Mouse (Mus musculus): ENCODE measurements around the gene Faf1.
A peak's percentile ranks its signal among the peaks of the same experiment; 100 is the strongest.

Faf1 gene

DNA sequence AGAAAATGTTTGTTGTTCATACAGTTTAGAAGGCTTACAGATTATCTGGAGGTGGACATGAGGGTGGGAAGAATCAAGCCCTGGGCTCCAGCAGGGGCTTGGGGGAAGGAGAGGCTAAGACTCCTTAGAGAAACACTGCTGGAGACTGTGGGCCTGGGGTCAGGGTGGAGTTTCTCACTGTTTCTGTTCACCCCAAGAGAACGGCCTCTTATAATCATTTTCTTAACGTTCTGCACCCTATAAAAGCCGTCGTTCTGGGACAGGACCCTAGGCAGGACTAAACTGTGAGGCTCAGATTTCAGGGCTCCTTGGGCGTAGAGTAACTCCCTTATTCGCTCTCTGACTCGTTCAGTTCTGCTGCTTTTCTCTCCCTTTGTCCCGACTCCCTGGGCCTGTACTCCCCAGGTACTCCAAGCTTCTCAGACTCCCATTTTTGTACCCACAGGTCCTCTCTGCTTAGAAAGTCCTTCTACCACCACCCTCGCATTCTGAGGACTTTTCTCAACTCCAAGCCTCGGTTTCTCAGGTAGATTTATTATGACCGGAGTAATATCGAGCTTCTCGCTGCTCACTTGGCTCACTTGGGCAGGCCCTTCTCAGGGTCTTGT lies 310.5 kb downstream of the Faf1 start:
- TF ChIP-seq CTCF (conservative IDR thresholded peaks at IDR 0.05; ENCODE audit: low read length) (no peak), NANOG (IDR thresholded peaks at IDR 0.05; ENCODE audit: borderline replicate concordance, low read length) (no peak), POU5F1 (IDR thresholded peaks at IDR 0.05; ENCODE audit: borderline replicate concordance, low read length) (no peak)
- no peaks in the 10 kb centered on the region for H3K9me3 ChIP-seq (ENCODE audit: low read length)
- H3K4me3 ChIP-seq (replicated peaks; ENCODE audit: low read length): no peak overlapping the region
- peaks cover 72% of the 10 kb centered on the region for H3K27me3 ChIP-seq (ENCODE audit: insufficient read depth, low read length)
- peaks cover 35% of the 10 kb centered on the region for H3K4me1 ChIP-seq (replicated peaks; ENCODE audit: low read depth, low read length)
- no peaks in the 10 kb centered on the region for H3K36me3 ChIP-seq (ENCODE audit: insufficient read depth, low read length)

DNA sequence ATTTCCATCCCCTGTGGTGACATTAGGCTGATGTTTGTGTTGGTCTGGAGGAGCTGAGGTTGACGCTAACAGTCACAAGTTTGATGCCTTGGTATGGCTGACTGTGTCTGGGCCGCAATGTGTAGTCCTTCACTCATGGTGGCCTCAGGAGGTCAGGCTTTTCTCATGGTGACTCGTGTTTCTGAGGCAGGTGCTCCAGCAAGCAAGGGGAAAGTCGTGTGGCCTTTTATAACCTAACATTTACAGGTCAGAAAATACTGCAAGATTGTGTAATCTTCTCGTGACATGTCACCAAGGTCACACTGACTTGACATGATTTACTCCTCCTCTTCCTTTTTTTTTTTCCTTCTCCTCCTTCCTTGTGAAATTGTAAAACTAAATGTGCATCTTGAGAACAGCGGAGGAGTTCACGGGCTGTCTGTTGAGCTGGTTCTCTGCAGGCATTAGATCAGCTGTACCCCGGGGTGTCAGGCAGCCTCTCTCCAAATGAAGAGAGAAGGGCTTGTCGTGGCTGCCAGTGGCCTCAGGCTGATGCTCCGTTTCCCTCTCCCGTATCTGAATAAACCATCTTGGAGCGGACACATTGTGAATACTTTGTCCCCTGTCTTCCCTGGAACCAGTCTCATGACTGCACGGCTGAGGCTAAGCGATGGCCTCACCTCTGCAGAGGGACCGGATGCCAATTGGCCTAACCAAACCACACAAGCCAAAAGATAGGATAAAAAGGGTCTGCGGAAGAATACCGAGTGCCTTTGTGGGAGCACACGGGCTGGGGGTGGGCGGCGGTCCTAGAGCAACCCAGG lies 311.4 kb downstream of the Faf1 start:
- Histone ChIP-seq H3K36me3 (ENCODE audit: insufficient read depth, low read length) (no peaks in the 10 kb centered on the region), H3K4me1 (replicated peaks; ENCODE audit: low read depth, low read length) (peaks cover 35% of the 10 kb centered on the region), H3K4me3 (replicated peaks; ENCODE audit: low read length) (0 out of 2 replicates have a peak overlapping the region, but pooled peaks have one; percentile 30), H3K27me3 (ENCODE audit: insufficient read depth, low read length) (peaks cover 68% of the 10 kb centered on the region), H3K9me3 (ENCODE audit: low read length) (no peaks in the 10 kb centered on the region)
- TF ChIP-seq POU5F1 (IDR thresholded peaks at IDR 0.05; ENCODE audit: borderline replicate concordance, low read length): no peak
- no peak for TF ChIP-seq NANOG (IDR thresholded peaks at IDR 0.05; ENCODE audit: borderline replicate concordance, low read length)
- TF ChIP-seq CTCF (conservative IDR thresholded peaks at IDR 0.05; ENCODE audit: low read length): no peak

DNA sequence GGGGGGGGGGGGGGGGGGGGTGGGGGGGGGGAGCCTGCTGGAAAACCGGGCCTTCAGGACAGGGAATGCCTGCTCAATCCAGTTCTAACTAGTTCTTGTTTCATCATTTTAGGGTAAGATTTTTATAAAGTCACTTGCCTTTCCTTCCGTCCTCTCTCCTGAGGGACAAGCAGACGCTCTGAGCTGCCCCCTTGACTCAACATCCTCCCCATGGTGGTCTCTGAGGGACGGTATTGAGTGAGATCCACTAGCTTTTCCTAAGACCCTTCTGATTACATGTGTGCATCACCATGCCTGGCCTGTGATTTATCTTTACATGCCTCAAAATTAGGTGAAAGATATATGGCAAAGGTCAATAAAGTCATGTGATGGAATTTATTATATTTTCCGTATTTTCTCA lies 312.0 kb downstream of the Faf1 start:
- Histone ChIP-seq H3K36me3 (ENCODE audit: insufficient read depth, low read length) (no peaks in the 10 kb centered on the region), H3K4me1 (replicated peaks; ENCODE audit: low read depth, low read length) (peaks cover 32% of the 10 kb centered on the region), H3K9me3 (ENCODE audit: low read length) (no peaks in the 10 kb centered on the region), H3K27me3 (ENCODE audit: insufficient read depth, low read length) (peaks cover 63% of the 10 kb centered on the region), H3K4me3 (replicated peaks; ENCODE audit: low read length) (no peak overlapping the region)
- no peak for TF ChIP-seq NANOG (IDR thresholded peaks at IDR 0.05; ENCODE audit: borderline replicate concordance, low read length)
- no peak for TF ChIP-seq CTCF (conservative IDR thresholded peaks at IDR 0.05; ENCODE audit: low read length)
- TF ChIP-seq POU5F1 (IDR thresholded peaks at IDR 0.05; ENCODE audit: borderline replicate concordance, low read length): no peak

DNA sequence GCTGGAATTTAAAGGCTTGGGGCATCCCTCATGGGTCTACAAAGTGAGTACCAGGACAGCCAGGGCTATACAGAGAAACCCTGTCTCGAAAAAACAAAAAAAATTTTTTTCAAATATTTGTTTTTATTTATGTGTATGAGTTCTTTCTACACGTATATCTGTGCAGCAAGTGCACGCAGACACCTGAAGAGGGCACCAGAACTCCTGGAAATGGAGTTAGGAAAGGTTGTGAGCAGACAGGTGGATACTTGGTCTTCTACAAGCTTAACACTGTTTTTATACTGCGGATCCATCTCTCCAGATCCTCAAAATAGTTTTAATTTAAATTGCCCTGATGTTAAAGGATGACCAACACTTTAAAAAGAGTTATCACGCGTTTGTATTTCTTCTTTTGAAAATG lies 312.8 kb downstream of the Faf1 start:
- Histone ChIP-seq H3K27me3 (ENCODE audit: insufficient read depth, low read length) (peaks cover 62% of the 10 kb centered on the region), H3K4me3 (replicated peaks; ENCODE audit: low read length) (no peak overlapping the region), H3K4me1 (replicated peaks; ENCODE audit: low read depth, low read length) (peaks cover 25% of the 10 kb centered on the region), H3K9me3 (ENCODE audit: low read length) (no peaks in the 10 kb centered on the region), H3K36me3 (ENCODE audit: insufficient read depth, low read length) (no peaks in the 10 kb centered on the region)
- TF ChIP-seq NANOG (IDR thresholded peaks at IDR 0.05; ENCODE audit: borderline replicate concordance, low read length) (no peak), CTCF (conservative IDR thresholded peaks at IDR 0.05; ENCODE audit: low read length) (peak; percentile 37), POU5F1 (IDR thresholded peaks at IDR 0.05; ENCODE audit: borderline replicate concordance, low read length) (no peak)

DNA sequence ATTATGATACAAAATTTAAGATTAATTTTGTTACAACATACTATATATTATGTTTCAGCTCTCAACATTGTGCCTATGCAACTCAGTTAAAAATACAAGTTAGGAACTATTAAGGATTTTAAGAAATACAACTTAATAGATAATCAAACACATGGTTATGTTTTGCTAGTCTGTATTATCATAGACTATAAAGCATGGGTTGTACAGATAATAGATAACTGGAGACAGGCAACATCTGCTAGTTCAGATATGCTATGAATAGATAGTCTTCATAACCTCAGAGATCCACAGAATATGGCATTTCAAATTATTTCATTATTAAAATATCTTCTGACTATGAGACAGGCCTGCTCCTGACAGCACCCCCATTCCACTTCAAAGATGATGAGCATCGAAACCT lies 329.7 kb downstream of the Faf1 start:
- no peaks in the 10 kb centered on the region for H3K4me1 ChIP-seq (replicated peaks; ENCODE audit: low read depth, low read length)
- no peak for TF ChIP-seq POU5F1 (IDR thresholded peaks at IDR 0.05; ENCODE audit: borderline replicate concordance, low read length)
- TF ChIP-seq NANOG (IDR thresholded peaks at IDR 0.05; ENCODE audit: borderline replicate concordance, low read length): no peak
- TF ChIP-seq CTCF (conservative IDR thresholded peaks at IDR 0.05; ENCODE audit: low read length): no peak
- no peaks in the 10 kb centered on the region for H3K36me3 ChIP-seq (ENCODE audit: insufficient read depth, low read length)
- H3K27me3 ChIP-seq (ENCODE audit: insufficient read depth, low read length): peaks cover 3% of the 10 kb centered on the region; the same call in 1 of the 2 replicates
- no peaks in the 10 kb centered on the region for H3K9me3 ChIP-seq (ENCODE audit: low read length)
- H3K4me3 ChIP-seq (replicated peaks; ENCODE audit: low read length): no peak overlapping the region
